Mouse (Mus musculus): ENCODE measurements at regions not wholly inside any gene's neighbourhood (a gene's known extent, or its start where the extent isn't known, plus 50 kb on each side); places are given as distances from the start of the nearest gene placed in this dataset.

GRCm38 (mm10) chr10:91447974-91448703, 267.0 kb upstream of the Tmpo start:
- DNase-seq (ENCODE audit: low read depth, low spot score) = no peak

- DNase-seq (ENCODE audit: low read depth, low spot score) = no peak
These were observed 262.2 kb upstream of the Tmpo start for GRCm38 (mm10) chr10:91443321-91443720.

- DNase-seq (ENCODE audit: low read depth, low spot score) = no peak
These were observed 258.9 kb upstream of the Tmpo start for GRCm38 (mm10) chr10:91440051-91440450.

- DNase-seq (ENCODE audit: low read depth, low spot score) = no peak
These were observed 256.8 kb upstream of the Tmpo start for GRCm38 (mm10) chr10:91437917-91438316.

GRCm38 (mm10) chr10:91436091-91436569, 255.0 kb upstream of the Tmpo start:
- no peak for DNase-seq (ENCODE audit: low read depth, low spot score)

GRCm38 (mm10) chr10:91430281-91430680, 249.2 kb upstream of the Tmpo start:
- DNase-seq (ENCODE audit: low read depth, low spot score) = no peak

- DNase-seq (ENCODE audit: low read depth, low spot score) = no peak
These were observed 245.5 kb upstream of the Tmpo start for GRCm38 (mm10) chr10:91426584-91426983.

GRCm38 (mm10) chr10:91425625-91426385, 244.7 kb upstream of the Tmpo start:
- DNase-seq (ENCODE audit: low read depth, low spot score) = peak; percentile 91

- DNase-seq (ENCODE audit: low read depth, low spot score) = no peak
These were observed 243.7 kb upstream of the Tmpo start for GRCm38 (mm10) chr10:91424786-91425185.

- no peak for DNase-seq (ENCODE audit: low read depth, low spot score)
These were observed 206.1 kb upstream of the Tmpo start for GRCm38 (mm10) chr10:91387255-91387654.

GRCm38 (mm10) chr10:91384372-91384771, 203.3 kb upstream of the Tmpo start:
- DNase-seq (ENCODE audit: low read depth, low spot score) = peak; percentile 6

GRCm38 (mm10) chr10:91376683-91377082, 195.6 kb upstream of the Tmpo start:
- DNase-seq (ENCODE audit: low read depth, low spot score) = no peak

GRCm38 (mm10) chr10:91367488-91367887, 186.4 kb upstream of the Tmpo start:
- DNase-seq (ENCODE audit: low read depth, low spot score) = no peak

- peak; percentile 16 for DNase-seq (ENCODE audit: low read depth, low spot score)
These were observed 181.5 kb upstream of the Tmpo start for GRCm38 (mm10) chr10:91362587-91362986.

GRCm38 (mm10) chr10:91361621-91362020, 180.5 kb upstream of the Tmpo start:
- no peak for DNase-seq (ENCODE audit: low read depth, low spot score)

- no peak for DNase-seq (ENCODE audit: low read depth, low spot score)
These were observed 164.3 kb upstream of the Tmpo start for GRCm38 (mm10) chr10:91345465-91345864.

- DNase-seq (ENCODE audit: low read depth, low spot score) = no peak
These were observed 161.0 kb upstream of the Tmpo start for GRCm38 (mm10) chr10:91342083-91342482.

- DNase-seq (ENCODE audit: low read depth, low spot score) = no peak
These were observed 158.2 kb upstream of the Tmpo start for GRCm38 (mm10) chr10:91339361-91339760.

GRCm38 (mm10) chr10:91326661-91327312, 145.7 kb upstream of the Tmpo start:
- no peak for DNase-seq (ENCODE audit: low read depth, low spot score)

GRCm38 (mm10) chr10:91326144-91326655, 145.1 kb upstream of the Tmpo start:
- no peak for DNase-seq (ENCODE audit: low read depth, low spot score)

- DNase-seq (ENCODE audit: low read depth, low spot score) = no peak
These were observed 140.1 kb upstream of the Tmpo start for GRCm38 (mm10) chr10:91321226-91321625.

GRCm38 (mm10) chr10:91319442-91320112, 138.5 kb upstream of the Tmpo start:
- no peak for DNase-seq (ENCODE audit: low read depth, low spot score)

All from ES-CJ7 (cell line).